Mouse (Mus musculus) retina, embryonic 14.5 days (tissue): ENCODE data around the gene Gm11596.
"Not testable (repeated sequence)": the region's sequence is repeated elsewhere in the genome, so short reads cannot be mapped to it uniquely, and the experiment has no call there.

Experiments
- DNase-seq: peaks from one replicate; pipeline ENCODE4 v3.0.0-alpha.2; 2015; ENCODE audit warnings: low spot score

Gm11596 gene

GRCm38 (mm10) chr11:99793367-99793766 is at the start of gene Gm11596:
Gm11596 (minus strand) TSS chr11:99793467.
- DNase-seq = no peak

- DNase-seq = no peak
Measured at GRCm38 (mm10) chr11:99842185-99842584, 48.9 kb upstream of the Gm11596 start.

- no peak for DNase-seq
Measured at GRCm38 (mm10) chr11:99837966-99838365, 44.7 kb upstream of the Gm11596 start, which contains the start of gene 2300003K06Rik. 2300003K06Rik (minus strand) TSS chr11:99838066.

- not testable (repeated sequence) for DNase-seq
Measured at GRCm38 (mm10) chr11:99815566-99815965, 22.3 kb upstream of the Gm11596 start, which contains the start of gene Gm11564. Gm11564 (minus strand) TSS chr11:99815666.

- not testable (repeated sequence) for DNase-seq
Measured at GRCm38 (mm10) chr11:99809792-99810191, 16.5 kb upstream of the Gm11596 start, which contains the start of gene Krtap4-13. Krtap4-13 (minus strand) TSS chr11:99809892.

GRCm38 (mm10) chr11:99804346-99804745 is 11.1 kb upstream of the Gm11596 start, which contains the start of gene Gm11554:
Gm11554 (minus strand) TSS chr11:99804446.
- not testable (repeated sequence) for DNase-seq

GRCm38 (mm10) chr11:99798832-99799231 is 5.6 kb upstream of the Gm11596 start, which contains the start of gene Gm11569:
Gm11569 (minus strand) TSS chr11:99798932.
- DNase-seq = not testable (repeated sequence)

GRCm38 (mm10) chr11:99784900-99785299 is 8.4 kb downstream of the Gm11596 start, which contains the start of gene Krtap4-9:
Krtap4-9 (plus strand) TSS chr11:99785200.
- DNase-seq = not testable (repeated sequence)

- DNase-seq = no peak
Measured at GRCm38 (mm10) chr11:99780604-99781003, 12.7 kb downstream of the Gm11596 start, which contains the start of gene Krtap4-8. Krtap4-8 (minus strand) TSS chr11:99780704.

GRCm38 (mm10) chr11:99778401-99778800 is 14.9 kb downstream of the Gm11596 start:
- peak; percentile 10 for DNase-seq

GRCm38 (mm10) chr11:99772813-99773212 is 20.5 kb downstream of the Gm11596 start, which contains the start of gene Gm11595:
Gm11595 (minus strand) TSS chr11:99772913.
- not testable (repeated sequence) for DNase-seq

- DNase-seq = no peak
Measured at GRCm38 (mm10) chr11:99768410-99768809, 24.9 kb downstream of the Gm11596 start.

GRCm38 (mm10) chr11:99758877-99759276 is 34.4 kb downstream of the Gm11596 start:
- DNase-seq = no peak

GRCm38 (mm10) chr11:99743985-99744384 is 49.3 kb downstream of the Gm11596 start:
- DNase-seq = no peak
